Mouse (Mus musculus): ENCODE data around the gene Slfn8. TPM values are rescaled to one million over a fixed set of nuclear protein-coding genes. Genes with fewer than 3 reads are reported as not detected.

Slfn8 gene
- polyA plus RNA-seq (2015; fragmentation: Nextera tagmentation; extraction: Ambion mirVana) = 0.29 and 0.74 TPM in 2 replicates

DNA sequence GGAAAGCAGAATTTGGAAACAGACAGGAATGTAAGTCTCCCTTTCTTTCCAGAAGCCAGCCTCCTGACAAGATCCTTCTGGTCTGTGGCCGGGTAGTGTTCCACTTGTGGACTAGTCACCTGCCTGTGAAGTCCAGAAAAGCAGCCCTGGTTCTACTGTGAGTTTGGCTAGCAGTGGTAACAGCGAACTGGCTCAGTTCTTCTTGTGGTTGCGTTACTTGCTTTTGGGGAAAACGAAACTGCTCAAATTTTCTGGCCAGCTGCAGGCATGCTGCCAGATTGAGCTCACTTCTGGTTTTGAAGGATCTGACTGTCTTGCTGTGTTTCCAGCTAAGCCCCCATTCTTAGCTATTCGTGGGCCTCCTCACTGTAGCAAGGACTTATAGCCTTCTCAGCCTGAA is at the start of gene Slfn8:
Gene Slfn8, minus strand, starts transcription at position 190 of the 400 bp plus-strand sequence.
- Histone ChIP-seq H3K27ac (no peak within 1 kb of the TSS), H3K4me1 (no peaks in the 10 kb centered on the region), H3K9ac (no peak within 1 kb of the TSS), H3K36me3 (no peaks in the 10 kb centered on the region), H3K27me3 (no peaks in the 10 kb centered on the region), H3K4me2 (0 out of 2 replicates have a peak within 1 kb of the TSS, but pooled peaks have one; percentile 5), H3K4me3 (no peak within 1 kb of the TSS), H3K9me3 (no peaks in the 10 kb centered on the region)
- ATAC-seq (ENCODE audit: borderline replicate concordance, extremely low read depth, low FRiP score, low TSS enrichment) = no peak
- WGBS = 57% methylated on average over 5 of the region's 5 CpGs

DNA sequence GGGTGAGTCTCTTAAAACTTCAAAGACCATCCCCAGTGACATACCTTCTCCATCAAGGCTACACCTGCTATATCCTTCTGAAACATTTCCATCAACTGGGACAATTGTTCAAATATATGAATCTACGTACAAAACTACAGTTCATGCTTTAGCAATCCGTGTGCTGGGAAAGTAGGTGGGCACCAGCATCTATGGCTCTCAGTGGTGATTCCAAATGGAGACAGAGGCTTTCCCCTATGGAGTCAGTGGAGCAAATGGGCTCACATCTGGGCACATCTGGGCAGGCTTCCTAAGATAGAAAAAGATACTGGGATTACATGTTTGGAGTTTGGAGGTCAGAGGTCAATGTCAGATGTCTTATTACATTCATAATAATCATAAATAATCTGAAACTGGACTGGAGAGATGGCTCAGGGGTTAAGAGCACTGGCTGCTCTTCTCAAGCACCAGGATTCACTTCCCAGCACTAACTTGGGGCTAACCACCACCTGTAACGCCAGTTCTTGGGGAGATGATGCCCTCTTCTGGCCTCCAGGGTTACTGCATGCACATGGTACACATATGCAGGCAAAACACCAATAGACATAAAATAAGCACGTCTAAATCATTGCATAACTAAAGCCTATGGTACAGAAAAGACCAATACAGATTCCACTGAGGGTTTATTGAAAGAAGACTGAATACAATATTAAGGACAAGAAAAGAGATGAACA is 47.5 kb upstream of the Slfn8 start:
- Histone ChIP-seq H3K9ac (no peak overlapping the region), H3K4me2 (no peak overlapping the region), H3K4me1 (no peaks in the 10 kb centered on the region), H3K27me3 (no peaks in the 10 kb centered on the region), H3K4me3 (no peak overlapping the region), H3K9me3 (no peaks in the 10 kb centered on the region), H3K36me3 (no peaks in the 10 kb centered on the region), H3K27ac (no peak overlapping the region)
- no peak for ATAC-seq (ENCODE audit: borderline replicate concordance, extremely low read depth, low FRiP score, low TSS enrichment)
- 73% methylated on average over 4 of the region's 4 CpGs for WGBS

DNA sequence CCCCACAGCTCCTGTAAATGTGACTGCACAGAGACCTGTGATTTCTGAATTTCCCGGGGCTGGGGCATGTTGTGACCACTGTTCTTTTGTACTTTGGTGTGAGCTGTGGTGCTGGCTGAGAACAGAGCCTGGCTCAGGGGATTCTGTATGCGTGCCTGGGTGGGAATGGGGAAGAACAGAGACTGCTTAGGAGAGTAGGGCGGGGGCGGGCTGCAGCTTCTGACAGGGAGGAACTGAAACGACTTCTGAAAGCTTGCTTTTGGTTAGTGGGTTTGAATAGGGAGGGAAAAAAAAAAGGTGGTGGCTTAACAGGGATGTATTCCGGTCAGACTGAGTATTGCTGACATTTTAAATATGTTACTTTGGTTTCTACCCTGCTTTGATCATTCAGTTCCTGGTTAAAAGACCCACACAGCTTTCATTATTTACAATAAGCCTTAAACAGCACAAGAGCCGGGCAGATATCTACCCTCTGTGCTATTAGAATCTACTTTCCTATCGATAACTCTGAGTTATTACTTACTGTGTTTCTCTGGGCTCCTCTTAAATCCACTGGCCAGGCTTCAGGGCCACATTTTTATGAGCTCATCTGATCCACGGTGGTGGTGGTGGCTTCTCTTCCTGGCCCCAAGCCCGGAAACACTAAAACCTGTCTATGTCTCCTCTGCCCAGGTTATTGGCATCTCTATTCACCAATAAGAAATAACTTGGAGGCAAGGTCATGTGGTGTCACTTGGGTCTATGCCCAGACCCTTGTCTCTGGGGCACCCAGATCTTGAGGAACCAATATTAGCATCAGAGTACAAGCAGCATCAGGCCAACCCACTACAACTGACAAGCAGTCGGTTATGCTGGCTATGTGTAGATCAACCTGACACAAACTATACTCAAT is 46.3 kb upstream of the Slfn8 start:
- Histone ChIP-seq H3K36me3 (no peaks in the 10 kb centered on the region), H3K9ac (no peak overlapping the region), H3K9me3 (no peaks in the 10 kb centered on the region), H3K27ac (no peak overlapping the region), H3K27me3 (no peaks in the 10 kb centered on the region), H3K4me1 (no peaks in the 10 kb centered on the region), H3K4me3 (no peak overlapping the region), H3K4me2 (no peak overlapping the region)
- 47% methylated on average over 11 of the region's 11 CpGs for WGBS
- no peak for ATAC-seq (ENCODE audit: borderline replicate concordance, extremely low read depth, low FRiP score, low TSS enrichment)

DNA sequence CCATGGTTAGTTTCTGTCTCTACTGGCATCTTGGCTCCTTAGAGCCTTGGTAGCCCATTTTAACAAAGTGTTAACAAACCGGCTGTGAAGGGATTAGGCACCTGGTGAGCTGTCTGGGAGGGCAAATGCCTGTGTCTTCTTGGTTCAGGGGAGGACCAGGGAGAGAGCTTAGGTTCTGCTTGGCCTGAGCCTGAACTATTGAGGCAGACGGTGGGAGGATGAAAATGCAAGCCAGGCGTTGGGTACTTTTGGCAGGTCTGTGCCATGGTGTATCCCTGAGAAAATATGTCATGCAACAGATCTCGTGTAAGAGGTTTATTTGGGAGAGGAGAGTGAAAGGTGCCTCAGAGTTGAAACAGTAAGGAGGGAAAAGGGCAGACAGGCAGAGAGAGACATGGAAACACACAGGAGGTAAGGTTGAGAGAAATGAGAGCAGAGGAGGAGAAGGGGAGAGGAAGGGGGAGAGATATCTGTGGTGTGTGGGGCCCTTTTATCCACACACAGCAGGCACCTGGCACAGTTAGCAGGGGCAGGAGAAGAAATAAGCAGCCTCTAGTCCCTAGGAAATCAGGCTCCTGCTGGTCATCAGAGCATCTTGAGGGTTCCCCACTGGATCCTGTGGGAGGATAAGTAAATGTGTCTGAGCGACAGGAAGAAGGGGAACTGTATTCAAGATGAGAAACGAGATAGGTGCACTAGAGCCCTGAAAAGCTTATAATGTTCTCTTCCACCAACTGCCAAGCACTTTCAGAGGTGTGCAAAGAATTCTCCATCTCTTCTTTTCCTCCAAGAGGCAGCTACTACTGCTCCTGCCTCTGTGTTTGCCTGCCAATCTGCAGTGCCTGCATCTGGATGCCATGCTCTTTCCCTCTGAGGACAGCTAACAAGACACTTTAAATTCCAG is 45.1 kb upstream of the Slfn8 start:
- WGBS = 20% methylated on average over 6 of the region's 6 CpGs
- no peak overlapping the region for H3K4me3 ChIP-seq
- no peak for ATAC-seq (ENCODE audit: borderline replicate concordance, extremely low read depth, low FRiP score, low TSS enrichment)
- no peaks in the 10 kb centered on the region for H3K9me3 ChIP-seq
- H3K4me2 ChIP-seq = no peak overlapping the region
- H3K4me1 ChIP-seq = no peaks in the 10 kb centered on the region
- no peak overlapping the region for H3K27ac ChIP-seq
- no peak overlapping the region for H3K9ac ChIP-seq
- H3K36me3 ChIP-seq = no peaks in the 10 kb centered on the region
- no peaks in the 10 kb centered on the region for H3K27me3 ChIP-seq

DNA sequence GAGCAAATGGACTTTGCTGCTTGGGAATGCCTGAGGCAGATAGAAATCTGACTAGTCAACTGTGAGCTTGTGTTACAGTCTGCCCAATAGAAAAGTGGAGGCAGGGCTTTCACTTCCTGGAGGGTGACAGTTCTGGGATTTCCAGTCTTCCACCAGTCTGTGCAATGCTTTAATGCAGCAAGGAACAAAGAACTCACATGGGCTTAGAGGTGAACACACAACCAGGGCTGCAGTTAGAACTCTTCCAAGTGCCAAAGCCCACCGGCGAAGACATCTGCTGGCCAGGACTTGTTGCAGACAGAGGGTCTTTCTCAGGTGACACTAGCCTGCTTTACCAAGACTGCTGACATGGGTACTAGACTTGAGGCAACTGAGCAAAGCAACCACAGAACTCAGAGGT is 44.3 kb upstream of the Slfn8 start, which contains the start of gene Slfn2:
Gene Slfn2, plus strand, starts transcription at position 167 of the 400 bp plus-strand sequence.
- H3K9ac ChIP-seq = no peak within 1 kb of the TSS

DNA sequence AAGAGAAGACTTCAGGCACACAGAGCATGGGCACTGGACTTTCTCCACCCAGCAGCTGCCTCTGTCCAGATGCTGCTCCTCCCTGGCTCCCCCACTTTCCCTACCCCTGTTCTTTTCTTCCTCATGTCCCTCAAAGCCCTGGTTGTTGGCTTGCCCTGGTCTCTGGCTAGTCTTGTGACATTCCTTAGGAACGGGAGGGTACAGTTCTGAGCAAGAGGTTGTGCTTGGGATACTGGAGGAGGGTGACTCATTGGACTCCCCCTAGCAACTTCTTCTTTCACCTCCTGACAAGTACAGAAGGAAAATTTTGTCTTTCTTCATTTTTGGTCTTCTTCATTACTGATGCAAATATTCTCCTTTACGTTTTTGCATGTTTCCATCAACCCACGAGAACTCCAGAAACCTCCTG is 43.3 kb upstream of the Slfn8 start:
- 41% methylated on average over 3 of the region's 3 CpGs for WGBS
- no peak overlapping the region for H3K4me3 ChIP-seq
- no peak overlapping the region for H3K9ac ChIP-seq
- no peaks in the 10 kb centered on the region for H3K4me1 ChIP-seq
- H3K9me3 ChIP-seq = no peaks in the 10 kb centered on the region
- no peaks in the 10 kb centered on the region for H3K27me3 ChIP-seq
- ATAC-seq (ENCODE audit: borderline replicate concordance, extremely low read depth, low FRiP score, low TSS enrichment) = no peak
- no peak overlapping the region for H3K4me2 ChIP-seq
- no peaks in the 10 kb centered on the region for H3K36me3 ChIP-seq
- H3K27ac ChIP-seq = no peak overlapping the region

More for the DNA sequence above, 44.3 kb upstream of the Slfn8 start, which contains the start of gene Slfn2:
- ATAC-seq (ENCODE audit: borderline replicate concordance, extremely low read depth, low FRiP score, low TSS enrichment) = no peak
- Histone ChIP-seq H3K27me3 (no peaks in the 10 kb centered on the region), H3K9me3 (no peaks in the 10 kb centered on the region), H3K4me2 (no peak within 1 kb of the TSS), H3K4me1 (no peaks in the 10 kb centered on the region), H3K36me3 (no peaks in the 10 kb centered on the region), H3K4me3 (no peak within 1 kb of the TSS), H3K27ac (no peak within 1 kb of the TSS)
- 78% methylated on average over 2 of the region's 2 CpGs for WGBS

DNA sequence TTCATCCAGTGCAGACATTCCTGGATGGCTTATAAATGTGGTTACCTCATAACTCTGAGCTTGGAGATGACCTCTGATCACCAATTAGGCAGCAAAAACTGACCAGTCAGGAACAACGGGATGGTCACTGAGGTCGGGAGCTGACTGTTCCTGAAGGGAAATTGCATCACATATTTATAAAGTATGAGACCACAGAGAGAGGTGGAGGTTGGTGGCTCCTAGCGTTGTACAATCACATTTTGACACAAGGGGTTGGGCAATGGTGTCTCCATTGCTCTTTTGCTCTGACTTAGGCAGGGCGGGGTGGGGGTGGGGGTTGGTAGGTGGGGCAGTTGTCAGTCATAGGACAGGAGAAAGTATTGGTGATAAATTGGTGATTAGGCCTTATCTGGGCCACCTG is 42.5 kb upstream of the Slfn8 start:
- Histone ChIP-seq H3K27me3 (no peaks in the 10 kb centered on the region), H3K4me3 (no peak overlapping the region), H3K27ac (no peak overlapping the region), H3K4me2 (no peak overlapping the region), H3K4me1 (no peaks in the 10 kb centered on the region), H3K9ac (no peak overlapping the region), H3K9me3 (no peaks in the 10 kb centered on the region), H3K36me3 (no peaks in the 10 kb centered on the region)
- WGBS = 59% methylated on average over 4 of the region's 4 CpGs
- no peak for ATAC-seq (ENCODE audit: borderline replicate concordance, extremely low read depth, low FRiP score, low TSS enrichment)

DNA sequence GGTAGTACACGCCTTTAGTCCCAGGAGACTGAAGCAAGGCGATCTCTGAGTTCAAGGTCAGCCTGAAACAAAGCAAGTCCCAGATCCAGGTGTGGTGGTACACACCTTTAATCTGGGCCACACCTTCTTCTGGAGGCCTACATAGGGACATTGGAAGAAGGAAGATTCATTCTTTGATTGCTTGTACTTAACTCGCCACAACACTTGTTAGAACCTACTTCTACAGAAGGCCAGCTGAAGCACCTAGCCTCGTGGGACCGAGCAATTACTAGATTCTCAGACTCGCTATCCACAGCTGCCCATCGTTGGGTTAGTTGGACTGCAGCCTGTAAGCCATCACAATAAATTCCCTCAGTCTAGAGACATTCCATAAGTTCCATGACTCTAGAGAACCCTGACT is 41.2 kb upstream of the Slfn8 start:
- Histone ChIP-seq H3K4me1 (no peaks in the 10 kb centered on the region), H3K4me2 (no peak overlapping the region), H3K9ac (no peak overlapping the region), H3K9me3 (no peaks in the 10 kb centered on the region), H3K36me3 (no peaks in the 10 kb centered on the region), H3K4me3 (no peak overlapping the region), H3K27me3 (no peaks in the 10 kb centered on the region), H3K27ac (no peak overlapping the region)
- 77% methylated on average over 7 of the region's 7 CpGs for WGBS
- ATAC-seq (ENCODE audit: borderline replicate concordance, extremely low read depth, low FRiP score, low TSS enrichment) = no peak

DNA sequence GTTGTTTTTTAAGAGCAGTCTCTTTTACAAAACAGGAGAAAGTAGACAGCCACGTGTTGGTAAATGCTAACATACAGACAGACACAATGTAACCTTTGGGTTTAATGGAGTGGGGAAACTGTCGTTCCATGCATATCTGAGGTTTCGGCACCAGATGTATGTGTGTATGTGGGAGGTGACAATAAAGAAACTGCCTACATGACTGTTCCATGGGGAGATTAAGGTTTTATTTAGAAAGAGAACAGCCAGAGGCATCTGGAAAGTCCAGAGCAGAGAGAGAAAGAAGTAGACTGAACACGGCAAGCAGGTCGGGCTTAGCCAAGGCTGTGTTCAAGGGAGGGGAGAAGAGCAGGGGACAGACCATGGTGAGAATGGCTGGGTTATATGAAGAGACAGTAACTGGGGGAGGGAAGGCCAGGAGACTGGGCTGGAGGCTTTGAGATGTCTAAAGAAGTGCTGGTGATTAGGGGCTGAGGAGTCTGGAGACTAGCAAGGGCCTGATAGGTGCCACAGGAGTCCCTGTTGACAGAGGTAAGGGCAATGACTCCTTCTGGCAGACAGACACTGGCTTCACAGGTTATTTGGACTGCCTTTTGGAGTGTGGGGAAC is 39.9 kb upstream of the Slfn8 start:
- Histone ChIP-seq H3K4me3 (no peak overlapping the region), H3K4me2 (no peak overlapping the region), H3K9ac (no peak overlapping the region), H3K27me3 (no peaks in the 10 kb centered on the region), H3K4me1 (no peaks in the 10 kb centered on the region), H3K36me3 (no peaks in the 10 kb centered on the region), H3K9me3 (no peaks in the 10 kb centered on the region), H3K27ac (no peak overlapping the region)
- no peak for ATAC-seq (ENCODE audit: borderline replicate concordance, extremely low read depth, low FRiP score, low TSS enrichment)
- 65% methylated on average over 5 of the region's 5 CpGs for WGBS

DNA sequence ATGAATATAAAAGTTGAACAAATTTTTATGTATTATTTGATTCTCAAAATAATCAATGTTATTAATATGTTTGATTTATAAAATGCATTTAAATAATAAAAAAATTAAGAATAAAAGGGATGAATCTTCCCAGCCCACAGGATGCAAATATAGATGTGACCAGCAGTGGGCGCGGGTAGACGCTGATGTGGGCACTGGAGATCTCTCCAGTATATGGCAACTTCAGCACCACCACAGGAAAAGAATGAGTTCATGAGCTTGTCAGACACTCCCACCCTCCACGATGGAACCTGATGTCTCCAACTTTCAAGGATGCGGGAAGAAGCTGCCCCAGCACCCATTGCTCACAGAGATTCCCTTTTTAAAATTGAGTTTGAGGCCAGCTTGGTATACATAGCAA is 37.3 kb upstream of the Slfn8 start:
- Histone ChIP-seq H3K9me3 (no peaks in the 10 kb centered on the region), H3K4me1 (no peaks in the 10 kb centered on the region), H3K36me3 (no peaks in the 10 kb centered on the region), H3K27me3 (no peaks in the 10 kb centered on the region), H3K9ac (no peak overlapping the region), H3K27ac (no peak overlapping the region), H3K4me3 (no peak overlapping the region), H3K4me2 (no peak overlapping the region)
- 3% methylated on average over 5 of the region's 5 CpGs for WGBS
- ATAC-seq (ENCODE audit: borderline replicate concordance, extremely low read depth, low FRiP score, low TSS enrichment) = no peak

DNA sequence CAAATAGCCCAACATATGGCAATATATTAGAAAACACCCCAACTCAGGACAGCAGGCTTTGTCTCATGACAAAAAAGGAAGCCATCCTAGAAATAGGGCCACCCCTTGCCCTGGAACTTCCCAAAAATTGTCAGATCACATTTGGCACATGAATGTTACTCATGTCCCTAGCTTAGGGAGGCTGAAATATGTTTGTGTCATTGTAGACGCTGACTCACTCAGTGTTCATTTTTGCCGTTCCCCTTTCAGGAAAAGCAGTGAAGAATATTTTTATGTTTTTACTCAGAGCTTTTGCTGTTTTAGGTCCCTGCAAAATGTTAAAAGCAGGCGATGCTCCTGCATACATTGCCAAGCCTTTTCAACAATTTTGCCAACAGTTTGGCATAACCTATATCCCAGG is 25.0 kb upstream of the Slfn8 start:
- no peaks in the 10 kb centered on the region for H3K4me1 ChIP-seq
- H3K4me2 ChIP-seq = no peak overlapping the region
- ATAC-seq (ENCODE audit: borderline replicate concordance, extremely low read depth, low FRiP score, low TSS enrichment) = no peak
- H3K9me3 ChIP-seq = no peaks in the 10 kb centered on the region
- no peaks in the 10 kb centered on the region for H3K27me3 ChIP-seq
- H3K4me3 ChIP-seq = no peak overlapping the region
- H3K27ac ChIP-seq = no peak overlapping the region
- WGBS = 73% methylated on average over 3 of the region's 3 CpGs
- H3K9ac ChIP-seq = no peak overlapping the region
- no peaks in the 10 kb centered on the region for H3K36me3 ChIP-seq
